Mouse (Mus musculus): ENCODE data around the gene Zeb2. TPM values are rescaled to one million over a fixed set of nuclear protein-coding genes. Genes with fewer than 3 reads are reported as not detected.

The Zeb2 gene
- total RNA-seq, 2 experiments from 2014 or later = 62.7 to 77.7 TPM

- no peak for DNase-seq
- intact Hi-C loops (cut with DNase I) = loop anchor here (5.0 kb wide), 1 partner anchor 68 kb away; no protein-coding TSS in a partner anchor
These were observed 77.7 kb downstream of the Zeb2 start for GRCm38 (mm10) chr2:45039503-45039902.

- intact Hi-C loops (cut with DNase I) = no loop called here
- no peak for DNase-seq
These were observed 89.0 kb downstream of the Zeb2 start for GRCm38 (mm10) chr2:45028091-45028638.

- intact Hi-C loops (cut with DNase I) = no loop called here
- DNase-seq = no peak
These were observed 99.9 kb downstream of the Zeb2 start for GRCm38 (mm10) chr2:45017186-45017800.

GRCm38 (mm10) chr2:45013325-45013724 is 103.9 kb downstream of the Zeb2 start:
- intact Hi-C loops (cut with DNase I) = no loop called here
- DNase-seq = no peak

GRCm38 (mm10) chr2:45012676-45013075 is 104.5 kb downstream of the Zeb2 start:
- intact Hi-C loops (cut with DNase I) = no loop called here
- DNase-seq = no peak

- intact Hi-C loops (cut with DNase I) = no loop called here
- DNase-seq = no peak
These were observed 106.5 kb downstream of the Zeb2 start for GRCm38 (mm10) chr2:45010701-45011100.

GRCm38 (mm10) chr2:44999906-45000305 is 117.3 kb downstream of the Zeb2 start:
- intact Hi-C loops (cut with DNase I) = no loop called here
- DNase-seq = no peak

GRCm38 (mm10) chr2:44998710-44999109 is 118.5 kb downstream of the Zeb2 start:
- intact Hi-C loops (cut with DNase I) = no loop called here

GRCm38 (mm10) chr2:44981646-44982045 is 135.5 kb downstream of the Zeb2 start:
- DNase-seq = no peak
- intact Hi-C loops (cut with DNase I) = no loop called here

More at GRCm38 (mm10) chr2:44998710-44999109, 118.5 kb downstream of the Zeb2 start:
- DNase-seq = no peak

GRCm38 (mm10) chr2:44979042-44979721 is 138.0 kb downstream of the Zeb2 start:
- peak in 1 of 2 experiments; percentile 44 for DNase-seq
- intact Hi-C loops (cut with DNase I) = no loop called here

- intact Hi-C loops (cut with DNase I) = no loop called here
- no peak for DNase-seq
These were observed 139.2 kb downstream of the Zeb2 start for GRCm38 (mm10) chr2:44978038-44978437.

- DNase-seq = no peak
- intact Hi-C loops (cut with DNase I) = no loop called here
These were observed 139.6 kb downstream of the Zeb2 start for GRCm38 (mm10) chr2:44977556-44977955.

GRCm38 (mm10) chr2:44977051-44977450 is 140.1 kb downstream of the Zeb2 start:
- intact Hi-C loops (cut with DNase I) = no loop called here
- DNase-seq = no peak

- DNase-seq = no peak
These were observed 140.7 kb downstream of the Zeb2 start for GRCm38 (mm10) chr2:44976484-44976883.

GRCm38 (mm10) chr2:44973828-44974227 is 143.4 kb downstream of the Zeb2 start:
- no peak for DNase-seq
- intact Hi-C loops (cut with DNase I) = no loop called here

More at GRCm38 (mm10) chr2:44976484-44976883, 140.7 kb downstream of the Zeb2 start:
- intact Hi-C loops (cut with DNase I) = no loop called here

- intact Hi-C loops (cut with DNase I) = no loop called here
- no peak for DNase-seq
These were observed 147.0 kb downstream of the Zeb2 start for GRCm38 (mm10) chr2:44970087-44970646.

GRCm38 (mm10) chr2:44969640-44970039 is 147.6 kb downstream of the Zeb2 start:
- DNase-seq = no peak
- intact Hi-C loops (cut with DNase I) = loop anchor here (2.0 kb wide), 1 partner anchor 23 kb away; no protein-coding TSS in a partner anchor

GRCm38 (mm10) chr2:44969226-44969625 is 148.0 kb downstream of the Zeb2 start:
- no peak for DNase-seq
- intact Hi-C loops (cut with DNase I) = loop anchor here (2.0 kb wide), 1 partner anchor 22 kb away; no protein-coding TSS in a partner anchor

- intact Hi-C loops (cut with DNase I) = no loop called here
- no peak for DNase-seq
These were observed 151.2 kb downstream of the Zeb2 start for GRCm38 (mm10) chr2:44965834-44966555.

- intact Hi-C loops (cut with DNase I) = no loop called here
- DNase-seq = no peak
These were observed 154.6 kb downstream of the Zeb2 start for GRCm38 (mm10) chr2:44962620-44963019.

GRCm38 (mm10) chr2:44961192-44961591 is 156.0 kb downstream of the Zeb2 start:
- DNase-seq = no peak
- intact Hi-C loops (cut with DNase I) = no loop called here
